Mouse (Mus musculus) stomach, postnatal 0 days (tissue): Measurements from ENCODE around the gene Arhgef10l.

Experiments used
- CTCF ChIP-seq: IDR thresholded peaks from 2 replicates; pipeline ENCODE4 v1.5.1; 2016; ENCODE audit warnings: antibody characterized with exemption, low read depth, mild to moderate bottlenecking, moderate library complexity
- EP300 ChIP-seq: optimal IDR thresholded peaks from 2 replicates; pipeline ENCODE3; 2016; ENCODE audit warnings: antibody characterized with exemption

DNA sequence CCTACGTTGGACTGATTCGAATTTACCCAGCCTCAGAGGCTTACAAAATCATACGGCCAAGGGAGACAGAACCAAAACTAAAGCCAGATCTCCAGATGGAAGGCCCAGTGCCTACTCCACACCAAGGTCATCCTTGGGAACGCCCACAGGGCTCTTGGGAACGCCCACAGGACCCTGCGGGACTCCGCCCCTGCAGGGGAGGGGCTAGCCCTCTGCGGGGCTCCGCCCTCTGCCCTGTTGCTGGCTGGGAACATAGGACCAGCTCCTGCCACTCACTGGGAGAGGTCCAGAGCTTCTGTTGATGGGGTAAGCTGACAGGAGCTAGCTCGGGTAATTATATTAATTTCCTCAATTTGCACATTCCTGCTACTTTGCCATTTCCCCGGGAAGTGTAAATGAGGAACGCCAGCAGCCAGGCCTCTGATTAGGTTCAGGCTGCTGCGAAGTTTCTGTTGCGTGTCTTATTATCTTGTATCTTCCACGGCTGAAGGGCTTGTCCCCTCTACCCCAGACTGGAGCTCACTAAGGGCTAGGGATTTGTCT, 158.6 kb downstream of the Arhgef10l start:
- TF ChIP-seq EP300 (no peak), CTCF (no peak)
